Mouse (Mus musculus) stomach, postnatal 0 days (tissue): Measurements from ENCODE around the gene Igfn1.

Source experiments
- CTCF ChIP-seq: IDR thresholded peaks from 2 replicates; pipeline ENCODE4 v1.5.1; 2016; ENCODE audit warnings: antibody characterized with exemption, low read depth, mild to moderate bottlenecking, moderate library complexity
- EP300 ChIP-seq: optimal IDR thresholded peaks from 2 replicates; pipeline ENCODE3; 2016; ENCODE audit warnings: antibody characterized with exemption

GRCm38 (mm10) chr1:136045774-136046173 lies 39.6 kb upstream of the Igfn1 start:
- TF ChIP-seq CTCF, result peak; percentile 83
- no peak for TF ChIP-seq EP300
